Mouse (Mus musculus): ENCODE data around the gene Angptl3. TPM values are rescaled to one million over a fixed set of nuclear protein-coding genes. Genes with fewer than 3 reads are reported as not detected.

Gene Angptl3
- total and polyA plus RNA-seq, 3 experiments, result not detected

DNA sequence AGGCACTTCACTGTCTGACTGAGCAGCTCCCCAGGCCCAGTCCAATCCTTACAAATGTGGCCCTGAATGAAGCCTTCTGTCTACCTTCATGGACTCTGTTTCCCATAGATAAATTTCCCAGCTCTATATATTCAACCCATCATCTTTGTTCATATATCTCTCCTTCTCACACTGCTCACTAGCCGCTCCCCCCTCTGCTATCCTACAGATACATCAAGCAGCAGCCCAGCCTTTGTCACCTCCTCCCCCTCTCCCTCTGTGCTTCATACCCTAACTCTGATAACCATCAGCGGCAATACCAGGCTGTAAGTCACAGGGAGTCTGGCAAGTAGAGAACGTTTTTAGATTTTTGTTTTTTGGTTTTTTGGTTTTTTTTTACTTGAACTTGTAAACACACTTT, 14.1 kb downstream of the Angptl3 start:
- Histone ChIP-seq H3K4me2 (ENCODE audit: insufficient read depth, low read depth, poor library complexity, severe bottlenecking) (no peak overlapping the region), H3K9me3 (replicated peaks; ENCODE audit: low read length) (no peaks in the 10 kb centered on the region), H3K9ac (ENCODE audit: insufficient read depth, low read depth) (no peak overlapping the region), H3K27ac (ENCODE audit: insufficient read depth, low read depth) (no peak overlapping the region), H3K79me2 (replicated peaks; ENCODE audit: control insufficient read depth, extremely low read depth, insufficient read depth, poor library complexity, severe bottlenecking) (no peaks in the 10 kb centered on the region), H3K4me1 (ENCODE audit: control insufficient read depth in 1 of 2, insufficient read depth in 2 of 2) (no peaks in the 10 kb centered on the region), H3K27me3 (replicated peaks) (no peaks in the 10 kb centered on the region), H3K36me3 (replicated peaks in 1 of 2; ENCODE audit: control insufficient read depth in 1 of 2, insufficient read depth in 1 of 2, low read length in 1 of 2) (no peaks in the 10 kb centered on the region), H3K4me3 (replicated peaks in 1 of 3; ENCODE audit: low read depth in 2 of 3, low read length in 2 of 3, poor library complexity in 1 of 3) (no peak overlapping the region)
- in situ Hi-C loops (cut with MboI; ENCODE audit: low pct_ligation_motif_present, low pct_unique_long_range_greater_than_20kb, low sequenced_read_pairs) (no loop called here), dilution Hi-C loops (cut with MboI; ENCODE audit: extremely low pct_ligation_motif_present, extremely low pct_unique_long_range_greater_than_20kb, low sequenced_read_pairs) (no loop called here)
- no peak for DNase-seq (ENCODE audit: extremely low read depth)
- TF ChIP-seq PAX5 (IDR thresholded peaks at IDR 0.05; ENCODE audit: low read length) (no peak), TCF12 (IDR thresholded peaks at IDR 0.05; ENCODE audit: low read depth, low read length) (no peak), TBP (conservative IDR thresholded peaks at IDR 0.05; ENCODE audit: low read depth, low read length) (no peak), IRF4 (IDR thresholded peaks at IDR 0.05; ENCODE audit: low read depth, low read length) (no peak), JUND (conservative IDR thresholded peaks at IDR 0.05; ENCODE audit: low read depth, low read length) (no peak), NELFE (IDR thresholded peaks at IDR 0.05; ENCODE audit: low read depth, low read length) (no peak), MAZ (IDR thresholded peaks at IDR 0.05; ENCODE audit: low read depth, low read length) (no peak), MYC (IDR thresholded peaks at IDR 0.05; ENCODE audit: low read depth, low read length) (no peak), BHLHE40 (IDR thresholded peaks at IDR 0.05; ENCODE audit: low read depth, low read length) (no peak), MXI1 (IDR thresholded peaks at IDR 0.05; ENCODE audit: low read depth, low read length) (no peak), HCFC1 (IDR thresholded peaks at IDR 0.05; ENCODE audit: low read depth, low read length) (no peak), USF1 (IDR thresholded peaks at IDR 0.05; ENCODE audit: low read depth, low read length) (no peak), JUN (IDR thresholded peaks at IDR 0.05; ENCODE audit: insufficient read depth, low read depth, low read length) (no peak), SMC3 (IDR thresholded peaks at IDR 0.05; ENCODE audit: low read depth, low read length) (no peak), UBTF (IDR thresholded peaks at IDR 0.05; ENCODE audit: low read depth, low read length) (no peak)

DNA sequence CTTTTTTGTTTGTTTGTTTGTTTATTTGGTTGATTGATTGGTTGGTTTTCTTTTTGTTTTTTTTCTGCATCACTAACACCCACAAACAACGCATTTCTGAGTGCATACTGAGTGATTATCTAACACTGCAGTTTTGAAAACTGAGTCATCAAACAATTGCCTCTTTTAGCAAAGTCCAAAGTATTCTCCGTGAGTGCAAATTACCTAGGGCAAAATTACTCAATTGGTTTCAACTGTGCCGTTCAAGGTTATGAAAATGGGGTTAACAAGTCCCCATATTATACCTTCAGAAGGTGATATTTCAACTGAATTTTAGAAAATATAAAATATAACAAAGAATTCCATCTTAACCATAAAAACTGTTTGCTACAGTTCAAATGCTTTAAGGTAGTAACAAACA, 15.7 kb downstream of the Angptl3 start:
- Histone ChIP-seq H3K9ac (ENCODE audit: insufficient read depth, low read depth) (no peak overlapping the region), H3K27me3 (replicated peaks) (no peaks in the 10 kb centered on the region), H3K79me2 (replicated peaks; ENCODE audit: control insufficient read depth, extremely low read depth, insufficient read depth, poor library complexity, severe bottlenecking) (no peaks in the 10 kb centered on the region), H3K4me1 (ENCODE audit: control insufficient read depth in 1 of 2, insufficient read depth in 2 of 2) (no peaks in the 10 kb centered on the region), H3K9me3 (replicated peaks; ENCODE audit: low read length) (no peaks in the 10 kb centered on the region), H3K27ac (ENCODE audit: insufficient read depth, low read depth) (no peak overlapping the region), H3K4me3 (replicated peaks in 1 of 3; ENCODE audit: low read depth in 2 of 3, low read length in 2 of 3, poor library complexity in 1 of 3) (no peak overlapping the region), H3K4me2 (ENCODE audit: insufficient read depth, low read depth, poor library complexity, severe bottlenecking) (no peak overlapping the region), H3K36me3 (replicated peaks in 1 of 2; ENCODE audit: control insufficient read depth in 1 of 2, insufficient read depth in 1 of 2, low read length in 1 of 2) (no peaks in the 10 kb centered on the region)
- dilution Hi-C loops (cut with MboI; ENCODE audit: extremely low pct_ligation_motif_present, extremely low pct_unique_long_range_greater_than_20kb, low sequenced_read_pairs) (no loop called here), in situ Hi-C loops (cut with MboI; ENCODE audit: low pct_ligation_motif_present, low pct_unique_long_range_greater_than_20kb, low sequenced_read_pairs) (no loop called here)
- TF ChIP-seq HCFC1 (IDR thresholded peaks at IDR 0.05; ENCODE audit: low read depth, low read length), result no peak
- no peak for TF ChIP-seq CHD2 (IDR thresholded peaks at IDR 0.05; ENCODE audit: low read length)
- TF ChIP-seq USF1 (IDR thresholded peaks at IDR 0.05; ENCODE audit: low read depth, low read length), result no peak
- TF ChIP-seq RCOR1 (conservative IDR thresholded peaks at IDR 0.05; ENCODE audit: low read depth, low read length), result no peak
- TF ChIP-seq POLR2AphosphoS2 (IDR thresholded peaks at IDR 0.05; ENCODE audit: low read depth, low read length), result no peak
- no peak for TF ChIP-seq MAZ (IDR thresholded peaks at IDR 0.05; ENCODE audit: low read depth, low read length)
- no peak for TF ChIP-seq ZNF384 (IDR thresholded peaks at IDR 0.05; ENCODE audit: low read depth, low read length)
- no peak for TF ChIP-seq MYC (IDR thresholded peaks at IDR 0.05; ENCODE audit: low read depth, low read length)
- TF ChIP-seq BHLHE40 (IDR thresholded peaks at IDR 0.05; ENCODE audit: low read depth, low read length), result no peak
- TF ChIP-seq JUND (conservative IDR thresholded peaks at IDR 0.05; ENCODE audit: low read depth, low read length), result no peak
- no peak for TF ChIP-seq NELFE (IDR thresholded peaks at IDR 0.05; ENCODE audit: low read depth, low read length)
- TF ChIP-seq SIN3A (IDR thresholded peaks at IDR 0.05; ENCODE audit: low read length), result no peak
- DNase-seq (ENCODE audit: extremely low read depth), result no peak

Data from CH12.LX (cell line).